Mouse (Mus musculus) hindbrain, postnatal 0 days (tissue): Measurements from ENCODE around the gene Ncam1. TPM values are rescaled to one million over a fixed set of nuclear protein-coding genes. Genes with fewer than 3 reads are reported as not detected.
A peak's percentile ranks its signal among the peaks of the same experiment; 100 is the strongest.

Experiments used
- ATAC-seq: fragments of 200-750 bp; cut with Nextera tagmentation; 2 replicates; pipeline ENCODE4 v1.8.0; 2017; ENCODE audit warnings: mild to moderate bottlenecking, moderate TSS enrichment, moderate library complexity
- DNase-seq: peaks from one replicate; pipeline ENCODE4 v3.0.0-alpha.2; 2015; ENCODE audit warnings: low spot score
- H3K27ac ChIP-seq: fragments of 300-500 bp; sonication (generic); 2 replicates; pipeline ENCODE4 v1.5.1; 2014; ENCODE audit warnings: mild to moderate bottlenecking
- H3K27me3 ChIP-seq: fragments of 300-500 bp; sonication (generic); 2 replicates; pipeline ENCODE4 v1.6.1; 2014; ENCODE audit warnings: low read length, mixed read lengths; ENCODE audit not compliant: insufficient read depth
- H3K36me3 ChIP-seq: fragments of 300-500 bp; sonication (generic); 2 replicates; pipeline ENCODE4 v1.6.1; 2014; ENCODE audit warnings: low read length, mixed read lengths; ENCODE audit not compliant: insufficient read depth
- H3K4me1 ChIP-seq: fragments of 300-500 bp; sonication (generic); 2 replicates; pipeline ENCODE4 v1.6.1; 2014; ENCODE audit warnings: antibody characterized with exemption, low read length, mixed read lengths; ENCODE audit not compliant: insufficient read depth
- H3K4me2 ChIP-seq: fragments of 300-500 bp; sonication (generic); 2 replicates; pipeline ENCODE4 v1.6.1; 2014; ENCODE audit warnings: low read depth, mild to moderate bottlenecking, low read length, moderate library complexity, mixed read lengths
- H3K4me3 ChIP-seq: fragments of 300-500 bp; sonication (generic); 2 replicates; pipeline ENCODE4 v1.5.1; 2014; ENCODE audit warnings: low read length
- H3K9ac ChIP-seq: fragments of 300-500 bp; sonication (generic); replicated peaks from 2 replicates; pipeline ENCODE4 v1.6.1; 2014; ENCODE audit warnings: mild to moderate bottlenecking, low read length, moderate library complexity, mixed read lengths
- H3K9me3 ChIP-seq: fragments of 300-500 bp; sonication (generic); 2 replicates; pipeline ENCODE4 v1.6.1; 2016; ENCODE audit warnings: low read length, mixed read lengths
- CTCF ChIP-seq: IDR thresholded peaks from 2 replicates; pipeline ENCODE4 v1.5.1; 2016; ENCODE audit warnings: antibody characterized with exemption, control low read depth, low read depth
- WGBS: fragments of 180-500 bp; shearing (Covaris S2); extraction: QIAGEN DNeasy Blood & Tissue Kit; methylation state at CpG from one replicate; pipeline ENCODE4 v1.1.7; 2014; 5-methylcytosine and 5-hydroxymethylcytosine counted together
- polyA plus RNA-seq: library from polyadenylated mRNA; unstranded; fragments of >200 nt; fragmentation: Nextera tagmentation; extraction: Ambion mirVana; gene quantifications from 2 replicates; pipeline ENCODE4 v1.2.1, GENCODE M21; 2015
- total RNA-seq: library from RNA; depleted of rRNA; stranded (reverse); fragments of >200 nt; gene quantifications from 2 replicates; pipeline ENCODE4 v1.2.3, GENCODE M21; 2014

Gene Ncam1
- total and polyA plus RNA-seq, 2 experiments from 2014 or later: 411 to 414 TPM

DNA sequence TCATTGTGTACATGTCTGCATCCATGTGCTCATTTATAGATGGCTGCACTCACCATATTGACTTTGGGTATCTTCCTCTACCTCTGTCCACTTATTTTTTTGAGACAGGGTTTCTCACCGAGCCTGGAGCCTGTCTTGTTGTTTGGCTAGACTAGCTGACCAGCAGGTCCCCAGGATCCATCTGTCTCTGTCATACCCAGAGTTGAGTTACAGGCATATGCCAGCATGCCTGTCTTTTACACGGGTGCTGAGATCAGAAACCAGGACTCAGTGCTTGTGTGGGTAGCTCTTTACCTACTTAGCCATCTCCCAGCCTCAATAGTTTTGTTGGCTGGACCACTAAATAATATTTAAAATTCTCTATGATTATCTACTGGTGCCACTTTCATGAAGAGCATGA, 180.5 kb downstream of the Ncam1 start:
- Histone ChIP-seq H3K4me1 (peaks cover 7% of the 10 kb centered on the region), H3K36me3 (no peaks in the 10 kb centered on the region), H3K4me3 (no peak overlapping the region), H3K9ac (no peak overlapping the region), H3K4me2 (no peak overlapping the region), H3K27ac (no peak overlapping the region), H3K9me3 (no peaks in the 10 kb centered on the region), H3K27me3 (no peaks in the 10 kb centered on the region)
- no peak for TF ChIP-seq CTCF
- ATAC-seq: no peak
- 52% methylated on average over 2 of the region's 2 CpGs for WGBS
- no peak for DNase-seq

DNA sequence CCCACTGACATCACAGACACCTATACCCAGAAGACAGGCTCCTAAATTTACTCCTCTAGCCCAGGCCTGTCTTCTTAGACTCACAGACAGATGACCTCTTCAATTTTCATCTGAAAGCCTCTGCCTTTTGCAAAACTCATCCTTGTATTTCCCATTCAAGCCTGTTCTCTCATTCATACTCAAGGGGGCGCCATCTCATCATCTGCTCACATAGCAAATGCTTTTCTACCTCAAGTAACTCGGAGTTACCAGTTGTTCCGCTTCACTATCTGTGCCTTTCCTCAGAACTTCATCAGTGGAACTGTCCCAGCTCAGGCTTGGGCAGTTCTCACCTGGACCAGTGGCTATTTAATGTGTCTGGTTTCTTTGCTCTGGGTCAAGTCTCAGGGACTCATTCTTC, 181.5 kb downstream of the Ncam1 start:
- TF ChIP-seq CTCF: peak; percentile 86
- Histone ChIP-seq H3K4me3 (no peak overlapping the region), H3K4me2 (no peak overlapping the region), H3K27me3 (no peaks in the 10 kb centered on the region), H3K4me1 (peaks cover 4% of the 10 kb centered on the region; the same call in 1 of the 2 replicates), H3K9me3 (no peaks in the 10 kb centered on the region), H3K27ac (no peak overlapping the region), H3K36me3 (no peaks in the 10 kb centered on the region), H3K9ac (no peak overlapping the region)
- DNase-seq: peak; percentile 80
- ATAC-seq: no peak
- 14% methylated on average over 3 of the region's 3 CpGs for WGBS

DNA sequence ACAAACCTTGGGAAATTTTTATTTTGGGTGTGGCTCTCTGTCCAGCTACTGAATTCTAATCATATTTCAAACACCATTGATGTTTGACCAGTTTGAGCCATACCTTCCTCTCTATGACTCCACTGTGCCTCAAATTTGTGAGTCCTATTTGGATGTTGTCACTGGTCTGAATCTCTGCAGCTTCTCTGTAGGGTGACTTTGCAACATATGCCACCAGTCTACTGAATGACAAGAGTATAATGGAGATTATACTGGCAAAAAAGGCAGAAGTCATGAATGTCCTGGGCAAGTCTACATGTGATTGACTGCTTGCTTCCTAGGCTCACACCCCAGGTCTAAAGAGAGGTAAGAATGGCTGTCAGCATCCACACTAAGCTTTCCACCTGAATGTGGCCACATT, 186.3 kb downstream of the Ncam1 start:
- no peaks in the 10 kb centered on the region for H3K9me3 ChIP-seq
- H3K4me1 ChIP-seq: no peaks in the 10 kb centered on the region
- no peak overlapping the region for H3K9ac ChIP-seq
- no peak overlapping the region for H3K4me2 ChIP-seq
- H3K4me3 ChIP-seq: no peak overlapping the region
- H3K36me3 ChIP-seq: no peaks in the 10 kb centered on the region
- no peaks in the 10 kb centered on the region for H3K27me3 ChIP-seq
- no peak for TF ChIP-seq CTCF
- no peak for ATAC-seq
- DNase-seq: no peak
- H3K27ac ChIP-seq: no peak overlapping the region

DNA sequence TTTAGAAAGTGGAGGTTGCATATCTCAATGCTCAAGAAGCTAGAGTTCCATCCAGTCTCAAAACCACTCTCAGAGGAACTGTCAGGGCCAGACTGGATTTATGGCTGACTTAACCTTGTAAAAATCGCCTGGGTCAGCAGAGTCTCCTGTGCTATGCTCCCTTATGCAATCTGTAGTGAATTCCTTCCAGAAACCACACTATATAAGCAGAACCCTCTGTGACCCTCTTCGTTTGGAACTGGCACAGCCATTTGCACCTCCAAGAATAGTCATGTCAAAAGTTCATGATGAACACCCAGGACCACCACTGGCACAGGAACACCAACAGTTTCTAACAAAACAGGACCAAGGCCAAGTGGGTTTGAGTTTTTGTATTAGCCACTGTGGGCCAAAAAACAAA, 190.5 kb downstream of the Ncam1 start:
- Histone ChIP-seq H3K27me3 (no peaks in the 10 kb centered on the region), H3K36me3 (no peaks in the 10 kb centered on the region)
- ATAC-seq: no peak

DNA sequence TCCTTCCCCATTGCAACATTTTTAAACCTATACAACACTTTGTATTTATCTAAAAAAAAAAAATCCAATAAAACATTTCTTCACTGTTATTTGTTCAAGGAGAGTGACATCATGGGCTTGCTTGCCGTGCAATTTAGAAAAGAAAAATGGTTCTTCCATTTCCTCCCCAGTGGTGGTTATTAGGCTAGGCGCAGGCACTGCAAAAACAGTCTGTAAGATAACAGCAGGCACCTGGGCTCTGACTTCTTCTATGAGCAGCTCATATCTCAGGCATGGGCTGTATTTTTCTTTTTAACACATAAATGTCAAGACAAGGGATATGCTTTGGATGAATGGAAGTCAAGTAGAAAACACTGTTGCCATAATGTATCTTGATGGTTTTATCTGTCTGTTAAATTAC, 192.0 kb downstream of the Ncam1 start:
- H3K4me3 ChIP-seq: no peak overlapping the region
- H3K36me3 ChIP-seq: no peaks in the 10 kb centered on the region
- ATAC-seq: peak; percentile 38; the same call in 1 of the 2 replicates
- TF ChIP-seq CTCF: no peak
- no peaks in the 10 kb centered on the region for H3K9me3 ChIP-seq
- 0 out of 2 replicates have a peak overlapping the region, but pooled peaks have one; percentile 37 for H3K27ac ChIP-seq
- H3K9ac ChIP-seq: no peak overlapping the region
- H3K27me3 ChIP-seq: no peaks in the 10 kb centered on the region
- WGBS: 12% methylated on average over 2 of the region's 2 CpGs
- no peak overlapping the region for H3K4me2 ChIP-seq
- H3K4me1 ChIP-seq: peaks cover 7% of the 10 kb centered on the region
- DNase-seq: no peak

More for the DNA sequence above, 190.5 kb downstream of the Ncam1 start:
- no peak for TF ChIP-seq CTCF
- Histone ChIP-seq H3K4me3 (no peak overlapping the region), H3K9ac (no peak overlapping the region), H3K9me3 (no peaks in the 10 kb centered on the region), H3K4me1 (peaks cover 7% of the 10 kb centered on the region), H3K4me2 (no peak overlapping the region), H3K27ac (no peak overlapping the region)
- no peak for DNase-seq
- WGBS: 68% methylated on average over 2 of the region's 2 CpGs

DNA sequence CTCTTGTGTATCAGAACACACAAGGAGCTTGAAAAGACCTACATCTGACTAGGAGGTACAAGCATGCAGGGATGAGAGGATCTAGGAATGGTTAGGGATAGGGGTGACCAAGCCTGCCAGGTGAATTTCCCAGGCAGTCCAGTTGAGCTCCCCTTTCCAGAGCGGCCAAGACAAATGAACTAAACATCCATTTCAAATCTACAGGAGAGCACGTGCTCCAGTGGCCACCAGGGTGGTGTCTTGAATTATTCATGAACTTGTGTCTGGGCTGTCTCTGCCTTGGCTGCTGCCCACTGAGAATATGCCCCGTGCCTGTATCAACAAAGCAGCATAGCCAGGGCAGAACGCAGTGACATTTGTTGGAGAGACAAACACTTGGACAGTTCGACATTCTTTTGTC, 192.4 kb downstream of the Ncam1 start:
- H3K9me3 ChIP-seq: no peaks in the 10 kb centered on the region
- peak; percentile 20; the same call in 1 of the 2 replicates for TF ChIP-seq CTCF
- no peak overlapping the region for H3K4me2 ChIP-seq
- no peaks in the 10 kb centered on the region for H3K36me3 ChIP-seq
- peaks cover 7% of the 10 kb centered on the region for H3K4me1 ChIP-seq
- no peak overlapping the region for H3K4me3 ChIP-seq
- 6% methylated on average over 5 of the region's 5 CpGs for WGBS
- no peaks in the 10 kb centered on the region for H3K27me3 ChIP-seq
- peak overlapping the region; percentile 17; the same call in 1 of the 2 replicates for H3K27ac ChIP-seq
- ATAC-seq (peak; percentile 87), DNase-seq (peak; percentile 77)
- H3K9ac ChIP-seq: no peak overlapping the region

DNA sequence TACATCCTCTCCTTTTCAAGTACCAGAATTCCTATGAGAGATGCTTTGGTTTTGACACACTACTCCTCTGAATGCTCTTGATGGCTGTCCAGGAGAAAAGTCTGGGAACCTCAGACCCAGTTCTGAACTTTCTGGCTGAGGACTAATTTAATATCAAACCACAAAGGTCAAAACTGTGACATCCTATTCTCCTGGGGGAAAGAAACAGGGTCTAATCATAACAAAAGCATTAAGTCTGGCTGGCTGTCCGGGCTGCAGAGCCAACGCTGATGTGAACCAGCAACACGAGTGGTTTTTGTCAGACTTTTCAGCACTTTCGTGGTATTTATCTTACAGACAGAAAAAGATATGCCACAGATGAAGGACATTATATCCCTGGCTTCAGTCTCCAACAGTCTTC, 192.9 kb downstream of the Ncam1 start:
- peaks cover 7% of the 10 kb centered on the region for H3K4me1 ChIP-seq
- no peak for TF ChIP-seq CTCF
- WGBS: 32% methylated on average over 4 of the region's 4 CpGs

More for the DNA sequence above, 192.9 kb downstream of the Ncam1 start:
- H3K27ac ChIP-seq: peak overlapping the region; percentile 17; the same call in 1 of the 2 replicates
- H3K9ac ChIP-seq: no peak overlapping the region
- no peak overlapping the region for H3K4me3 ChIP-seq
- DNase-seq: no peak
- ATAC-seq: no peak
- H3K36me3 ChIP-seq: no peaks in the 10 kb centered on the region
- no peaks in the 10 kb centered on the region for H3K27me3 ChIP-seq
- no peaks in the 10 kb centered on the region for H3K9me3 ChIP-seq
- H3K4me2 ChIP-seq: no peak overlapping the region
